Mouse (Mus musculus) liver, embryonic 14.5 days (tissue): ENCODE data around the gene Nanp. TPM values are rescaled to one million over a fixed set of nuclear protein-coding genes. Genes with fewer than 3 reads are reported as not detected.
A peak's percentile ranks its signal among the peaks of the same experiment; 100 is the strongest.

Source experiments
- ATAC-seq: fragments of 200-750 bp; cut with Nextera tagmentation; 2 replicates; pipeline ENCODE4 v1.8.0; 2017; ENCODE audit warnings: moderate number of reproducible peaks, mild to moderate bottlenecking, moderate library complexity; ENCODE audit not compliant: insufficient read depth
- DNase-seq, 3 experiments: peaks; one replicate each; pipeline ENCODE4 v3.0.0-alpha.2; 2012 to 2013; ENCODE audit warnings: low read depth in 3 of 3, low spot score in 3 of 3
- H3K27ac ChIP-seq: fragments of 300-500 bp; sonication (generic); 2 replicates; pipeline ENCODE4 v1.5.1; 2014; ENCODE audit warnings: moderate library complexity, mild to moderate bottlenecking, control low read depth, inconsistent platforms
- H3K27me3 ChIP-seq: fragments of 300-500 bp; sonication (generic); 2 replicates; pipeline ENCODE4 v1.6.1; 2014; ENCODE audit warnings: mild to moderate bottlenecking, low read length, moderate library complexity; ENCODE audit not compliant: control insufficient read depth, insufficient read depth
- H3K36me3 ChIP-seq: fragments of 300-500 bp; sonication (generic); replicated peaks from 2 replicates; pipeline ENCODE4 v1.6.1; 2014; ENCODE audit warnings: low read depth; ENCODE audit not compliant: control insufficient read depth, insufficient read depth
- H3K4me1 ChIP-seq, 2 experiments: fragments of 200-500 bp in 1 of 2; fragments of 300-500 bp in 1 of 2; sonication (generic) in 1 of 2; replicated peaks; 2 replicates each; pipeline ENCODE4 v1.6.1; 2012 to 2014; ENCODE audit warnings: antibody characterized with exemption in 1 of 2, inconsistent platforms in 1 of 2, low read length in 1 of 2; ENCODE audit not compliant: control insufficient read depth in 2 of 2, insufficient read depth in 2 of 2
- H3K4me2 ChIP-seq: fragments of 300-500 bp; sonication (generic); 2 replicates; pipeline ENCODE4 v1.6.1; 2014; ENCODE audit warnings: low read depth, mild to moderate bottlenecking, control low read depth, moderate library complexity
- H3K4me3 ChIP-seq, 2 experiments: fragments of 200-500 bp in 1 of 2; fragments of 300-500 bp in 1 of 2; sonication (generic) in 1 of 2; 2 replicates each; pipeline ENCODE4 v1.5.1; 2012 to 2014; ENCODE audit warnings: low read depth in 2 of 2, low read length in 2 of 2, mild to moderate bottlenecking in 2 of 2, control low read depth in 1 of 2, inconsistent platforms in 1 of 2, moderate library complexity in 1 of 2; ENCODE audit not compliant: insufficient read depth in 1 of 2
- H3K9ac ChIP-seq: fragments of 300-500 bp; sonication (generic); replicated peaks from 2 replicates; pipeline ENCODE4 v1.6.1; 2014; ENCODE audit warnings: mild to moderate bottlenecking, control low read depth, moderate library complexity
- H3K9me3 ChIP-seq: fragments of 300-500 bp; sonication (generic); 2 replicates; pipeline ENCODE4 v1.6.1; 2016; ENCODE audit warnings: low read length, mixed read lengths; ENCODE audit not compliant: control insufficient read depth
- CTCF ChIP-seq: IDR thresholded peaks from 2 replicates; pipeline ENCODE4 v1.5.1; 2016; ENCODE audit warnings: antibody characterized with exemption, low read depth, control low read depth
- EP300 ChIP-seq: IDR thresholded peaks from 2 replicates; pipeline ENCODE4 v1.6.1; 2016; ENCODE audit warnings: antibody characterized with exemption, low read depth
- WGBS: fragments of 180-500 bp; shearing (Covaris S2); extraction: QIAGEN DNeasy Blood & Tissue Kit; methylation state at CpG from one replicate; pipeline ENCODE4 v1.1.7; 2014; ENCODE audit not compliant: insufficient replicate concordance; 5-methylcytosine and 5-hydroxymethylcytosine counted together
- polyA plus RNA-seq, 2 experiments: library from polyadenylated mRNA; depleted of rRNA in 1 of 2; stranded (reverse) in 1 of 2; unstranded in 1 of 2; fragments of >200 nt; fragmentation: Nextera tagmentation in 1 of 2; extraction: Ambion mirVana in 1 of 2; gene quantifications; 2 replicates each; pipeline versions ENCODE4 v1.2.1 to v1.2.3; 2012 to 2014

The Nanp gene
- polyA plus RNA-seq, 2 experiments = 28.8 to 76.9 TPM

GRCm38 (mm10) chr2:151008006-151008405, 31.2 kb downstream of the Nanp start:
- H3K36me3 ChIP-seq = no peaks in the 10 kb centered on the region
- WGBS = 36% methylated on average over 6 of the region's 6 CpGs
- peak overlapping the region; percentile 97 for H3K9ac ChIP-seq
- no peaks in the 10 kb centered on the region for H3K9me3 ChIP-seq
- H3K27ac ChIP-seq = peak overlapping the region; percentile 78
- no peak for DNase-seq
- no peaks in the 10 kb centered on the region for H3K27me3 ChIP-seq
- peak overlapping the region; percentile 97 for H3K4me2 ChIP-seq
- peak overlapping the region; percentile 82 to 98 for H3K4me3 ChIP-seq
- TF ChIP-seq CTCF (no peak), EP300 (no peak)
- ATAC-seq = no peak
- peaks cover 63 to 74% of the 10 kb centered on the region in 2 experiments for H3K4me1 ChIP-seq

GRCm38 (mm10) chr2:151006281-151006945, 32.8 kb downstream of the Nanp start:
- DNase-seq = no peak
- TF ChIP-seq CTCF = no peak
- no peak for TF ChIP-seq EP300
- Histone ChIP-seq H3K9ac (no peak overlapping the region), H3K4me2 (peak overlapping the region; percentile 97), H3K27me3 (no peaks in the 10 kb centered on the region), H3K4me3 (no peak overlapping the region; a peak in 1 of 4 replicates), H3K9me3 (no peaks in the 10 kb centered on the region), H3K27ac (no peak overlapping the region), H3K4me1 (peaks cover 68 to 70% of the 10 kb centered on the region in 2 experiments), H3K36me3 (no peaks in the 10 kb centered on the region)
- ATAC-seq = no peak
- WGBS = 69% methylated on average over 5 of the region's 5 CpGs

- H3K9ac ChIP-seq = no peak overlapping the region; the same call in 1 of the 2 replicates
- TF ChIP-seq EP300 = no peak
- TF ChIP-seq CTCF = no peak
- ATAC-seq = peak; percentile 5; the same call in 1 of the 2 replicates
These were observed 34.8 kb downstream of the Nanp start for GRCm38 (mm10) chr2:151004390-151004789.

GRCm38 (mm10) chr2:151003796-151004195, 35.4 kb downstream of the Nanp start:
- no peaks in the 10 kb centered on the region for H3K9me3 ChIP-seq
- H3K36me3 ChIP-seq = no peaks in the 10 kb centered on the region
- H3K27me3 ChIP-seq = no peaks in the 10 kb centered on the region
- WGBS = 78% methylated on average over 6 of the region's 6 CpGs
- peaks cover 49 to 51% of the 10 kb centered on the region in 2 experiments for H3K4me1 ChIP-seq
- no peak for TF ChIP-seq CTCF
- H3K4me3 ChIP-seq = no peak overlapping the region; a peak in 1 of 4 replicates
- DNase-seq (no peak), ATAC-seq (no peak)
- peak overlapping the region; percentile 13; the same call in 1 of the 2 replicates for H3K9ac ChIP-seq
- H3K4me2 ChIP-seq = peak overlapping the region; percentile 54
- peak overlapping the region; percentile 42 for H3K27ac ChIP-seq

More at GRCm38 (mm10) chr2:151004390-151004789, 34.8 kb downstream of the Nanp start:
- Histone ChIP-seq H3K4me2 (peak overlapping the region; percentile 54), H3K9me3 (no peaks in the 10 kb centered on the region), H3K27me3 (no peaks in the 10 kb centered on the region), H3K27ac (peak overlapping the region; percentile 42), H3K36me3 (no peaks in the 10 kb centered on the region), H3K4me1 (peaks cover 50 to 52% of the 10 kb centered on the region in 2 experiments), H3K4me3 (no peak overlapping the region; a peak in 1 of 4 replicates)
- WGBS = 66% methylated on average over 10 of the region's 10 CpGs
- DNase-seq = peak in 1 of 3 experiments; percentile 37

- Histone ChIP-seq H3K27ac (no peak overlapping the region), H3K36me3 (no peaks in the 10 kb centered on the region), H3K27me3 (no peaks in the 10 kb centered on the region), H3K4me1 (peaks cover 36% of the 10 kb centered on the region in 2 experiments), H3K4me3 (no peak overlapping the region), H3K4me2 (no peak overlapping the region), H3K9me3 (no peaks in the 10 kb centered on the region), H3K9ac (no peak overlapping the region)
- ATAC-seq = 0 out of 2 replicates have a peak, but pooled peaks have one; percentile 3
- TF ChIP-seq CTCF (no peak), EP300 (no peak)
- DNase-seq = no peak
- WGBS = 56% methylated on average over 5 of the region's 5 CpGs
These were observed 37.5 kb downstream of the Nanp start for GRCm38 (mm10) chr2:151001619-151002175.
